Mouse (Mus musculus) brain, embryonic 14.5 days (tissue): Measurements from ENCODE around the gene M6pr.

Source experiments
- CTCF ChIP-seq: fragments of 200-500 bp; IDR thresholded peaks from 2 replicates; pipeline ENCODE4 v1.5.1; 2012; ENCODE audit warnings: inconsistent platforms, mild to moderate bottlenecking, moderate library complexity, borderline replicate concordance; ENCODE audit not compliant: insufficient read depth, insufficient read length; ENCODE audit errors: extremely low read depth
- POLR2A ChIP-seq: fragments of 200-500 bp; IDR thresholded peaks from 2 replicates; pipeline ENCODE4 v1.6.1; 2012; ENCODE audit warnings: mild to moderate bottlenecking, inconsistent platforms, borderline replicate concordance; ENCODE audit not compliant: poor library complexity, insufficient read depth, insufficient read length, severe bottlenecking; ENCODE audit errors: extremely low read depth

GRCm38 (mm10) chr6:122365706-122366105, 57.2 kb downstream of the M6pr start:
- TF ChIP-seq CTCF (no peak), POLR2A (no peak)
